Mouse (Mus musculus) retina, adult 2 months (tissue): ENCODE results near the gene Srgap1.

Source experiments
- DNase-seq: peaks from one replicate; pipeline ENCODE4 v3.0.0-alpha.2; 2012; ENCODE audit warnings: low read depth, low spot score

The Srgap1 gene

GRCm38 (mm10) chr10:121885512-121886218, 161.4 kb downstream of the Srgap1 start:
- DNase-seq = no peak

- no peak for DNase-seq
These were observed 164.7 kb downstream of the Srgap1 start for GRCm38 (mm10) chr10:121882461-121882860.

- no peak for DNase-seq
These were observed 168.3 kb downstream of the Srgap1 start for GRCm38 (mm10) chr10:121878855-121879254.

- no peak for DNase-seq
These were observed 169.2 kb downstream of the Srgap1 start for GRCm38 (mm10) chr10:121877906-121878305.

- DNase-seq = no peak
These were observed 174.0 kb downstream of the Srgap1 start for GRCm38 (mm10) chr10:121873063-121873489.

GRCm38 (mm10) chr10:121869941-121870340, 177.2 kb downstream of the Srgap1 start:
- no peak for DNase-seq

DNA sequence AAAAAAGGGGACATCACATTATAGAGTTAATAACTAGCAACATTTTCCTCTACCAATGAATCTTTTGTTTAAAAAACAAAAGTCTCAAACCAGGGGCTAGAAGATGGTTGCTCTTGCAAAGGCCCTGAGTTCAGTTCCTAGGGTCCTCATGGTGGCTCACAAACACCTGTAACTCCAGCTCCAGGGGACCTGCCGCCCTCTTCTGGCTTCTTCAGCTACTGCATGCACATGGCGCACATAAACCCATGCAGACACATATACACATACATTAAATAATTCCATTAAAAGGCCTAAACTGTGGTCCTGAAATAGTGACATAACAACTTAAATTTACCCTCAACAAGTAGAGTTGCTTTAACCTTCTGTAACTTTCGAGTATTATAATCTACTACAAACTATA, 178.9 kb downstream of the Srgap1 start:
- DNase-seq = no peak

DNA sequence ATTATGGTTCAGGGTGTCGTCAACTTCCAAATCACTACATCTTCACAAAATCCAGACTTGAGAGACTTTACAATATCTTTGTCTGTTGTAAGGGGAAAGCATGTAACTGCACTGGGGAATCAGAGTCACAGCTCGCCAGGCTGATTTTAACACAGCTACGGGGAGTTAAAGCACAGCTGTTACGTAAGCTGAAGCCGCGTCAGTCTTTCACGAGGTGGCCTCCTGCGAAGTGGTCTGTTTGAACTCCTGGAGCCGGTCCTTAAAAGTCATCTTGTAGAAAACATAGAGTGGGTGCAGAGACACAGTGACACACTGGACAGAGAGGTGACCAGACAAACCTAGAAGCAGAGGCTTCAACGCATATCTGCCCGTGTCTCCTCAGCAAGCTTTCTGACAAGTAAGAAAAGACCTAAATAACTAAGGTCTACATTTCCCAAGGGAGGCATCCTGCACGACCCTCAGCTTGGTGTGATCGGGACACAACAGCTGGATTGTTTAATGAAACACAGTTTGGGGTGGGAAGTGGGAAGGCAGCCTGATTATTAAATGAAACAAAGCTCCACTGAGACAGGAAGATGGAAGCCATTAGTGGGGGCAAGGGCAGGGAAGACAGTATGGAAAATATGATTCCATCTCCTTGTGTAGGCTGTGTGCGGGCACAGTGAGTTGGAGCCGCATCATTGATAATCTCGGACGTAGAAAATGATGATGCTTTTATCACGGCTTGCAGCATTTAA, 181.4 kb downstream of the Srgap1 start:
- DNase-seq = no peak

DNA sequence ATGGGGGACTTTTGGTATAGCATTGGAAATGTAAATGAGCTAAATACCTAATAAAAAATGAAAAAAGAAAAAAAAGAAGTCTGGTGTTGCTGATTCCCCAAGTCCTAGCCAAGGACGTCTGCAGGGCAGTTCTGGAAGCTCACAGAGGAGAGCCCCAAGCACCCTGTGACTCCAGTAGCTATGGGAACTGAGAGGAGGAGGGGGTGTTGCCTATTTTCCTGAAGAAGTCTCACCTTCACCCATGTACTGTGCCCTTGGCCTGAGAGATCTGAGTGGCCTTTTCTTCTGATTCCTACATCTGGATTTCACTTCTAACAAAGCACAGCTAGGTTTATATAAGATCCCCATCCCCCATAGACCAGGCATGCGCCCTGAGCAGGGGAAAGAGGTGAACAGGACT, 186.2 kb downstream of the Srgap1 start:
- DNase-seq = no peak

GRCm38 (mm10) chr10:121859803-121860571, 187.1 kb downstream of the Srgap1 start:
- no peak for DNase-seq

DNA sequence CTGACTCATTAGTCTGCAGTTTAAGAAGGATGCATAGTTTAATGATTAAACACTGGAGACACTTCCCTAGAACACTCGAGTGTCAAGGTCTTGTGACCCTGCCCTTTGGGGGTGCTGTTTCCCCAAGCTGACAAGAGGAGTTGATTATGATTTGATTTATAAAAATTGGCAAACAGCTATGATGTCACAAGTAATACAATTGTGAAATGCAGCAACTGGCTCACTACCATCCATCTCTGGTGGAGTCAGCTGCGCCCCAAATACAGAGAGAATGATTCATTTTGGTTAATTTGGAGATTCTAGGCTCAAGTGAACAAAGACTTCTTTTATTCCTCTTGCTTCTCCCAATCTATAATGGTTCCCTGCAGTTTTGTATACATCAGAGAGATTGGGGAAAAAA, 188.2 kb downstream of the Srgap1 start:
- DNase-seq = no peak

- no peak for DNase-seq
These were observed 189.0 kb downstream of the Srgap1 start for GRCm38 (mm10) chr10:121858086-121858485.

DNA sequence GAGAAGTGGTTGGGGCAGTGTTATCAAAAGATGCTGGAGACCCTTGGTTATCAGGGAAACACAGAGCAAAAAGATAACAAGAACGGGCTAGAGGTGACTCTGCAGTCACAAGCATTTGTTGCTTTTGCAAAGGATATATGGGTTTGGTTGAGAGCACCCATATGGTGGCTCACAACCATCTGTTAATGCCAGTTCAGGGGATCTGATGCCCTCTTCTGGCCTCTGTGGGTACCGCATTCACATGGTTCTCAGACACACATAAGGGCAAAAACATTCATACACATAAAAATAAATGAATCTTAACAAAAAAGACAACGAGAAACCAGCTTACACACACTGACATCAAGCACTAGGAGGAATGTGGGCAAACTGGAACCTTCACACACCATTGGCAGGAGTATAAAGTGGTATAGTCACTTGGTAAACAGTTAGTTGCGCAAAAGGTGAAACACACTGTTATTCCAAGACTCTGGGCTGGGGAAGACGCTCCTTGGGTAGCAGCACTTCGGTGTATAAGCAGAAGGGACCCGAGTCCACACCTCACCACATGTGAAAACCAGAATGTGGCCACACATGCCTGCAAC, 191.2 kb downstream of the Srgap1 start:
- no peak for DNase-seq

DNA sequence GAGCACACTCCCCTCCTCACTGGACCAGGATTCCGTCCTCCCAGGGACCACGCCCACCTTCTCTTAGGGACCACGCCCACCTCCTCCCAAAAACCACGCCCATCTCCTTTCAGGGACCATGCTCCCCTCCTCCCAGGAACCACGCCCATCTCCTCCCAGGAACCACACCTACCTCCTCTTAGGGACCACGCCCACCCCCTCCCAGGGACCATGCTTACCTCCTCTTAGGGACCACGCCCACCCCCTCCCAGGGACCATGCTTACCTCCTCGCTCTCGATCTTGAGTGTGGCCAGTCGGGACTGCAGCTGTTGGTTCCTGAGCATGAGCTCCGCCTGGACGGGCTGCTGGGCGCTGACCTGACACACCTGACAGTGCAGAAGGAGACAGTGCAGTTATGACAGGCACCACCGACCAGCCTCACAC, 193.7 kb downstream of the Srgap1 start:
- DNase-seq = no peak

DNA sequence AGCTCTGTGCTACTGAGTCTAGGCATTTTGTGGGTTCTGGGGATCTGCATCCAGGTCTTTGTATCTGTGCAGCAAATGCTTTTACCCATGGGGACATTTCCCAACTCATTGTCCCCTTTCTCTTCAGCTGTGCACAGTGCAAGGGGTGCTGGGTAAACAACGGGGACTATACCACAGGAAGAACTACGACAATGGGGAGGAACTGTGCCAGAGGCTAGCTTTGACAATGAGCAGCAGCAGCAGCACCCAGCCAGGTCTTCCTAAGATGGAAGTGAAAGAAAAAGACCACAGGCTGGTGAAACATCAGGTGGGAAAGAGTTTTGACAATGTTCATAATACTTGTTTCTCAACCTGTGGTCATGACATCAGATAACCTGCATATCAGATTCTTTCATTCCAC, 197.6 kb downstream of the Srgap1 start:
- no peak for DNase-seq

- DNase-seq = no peak
These were observed 201.4 kb downstream of the Srgap1 start for GRCm38 (mm10) chr10:121845677-121846076.

DNA sequence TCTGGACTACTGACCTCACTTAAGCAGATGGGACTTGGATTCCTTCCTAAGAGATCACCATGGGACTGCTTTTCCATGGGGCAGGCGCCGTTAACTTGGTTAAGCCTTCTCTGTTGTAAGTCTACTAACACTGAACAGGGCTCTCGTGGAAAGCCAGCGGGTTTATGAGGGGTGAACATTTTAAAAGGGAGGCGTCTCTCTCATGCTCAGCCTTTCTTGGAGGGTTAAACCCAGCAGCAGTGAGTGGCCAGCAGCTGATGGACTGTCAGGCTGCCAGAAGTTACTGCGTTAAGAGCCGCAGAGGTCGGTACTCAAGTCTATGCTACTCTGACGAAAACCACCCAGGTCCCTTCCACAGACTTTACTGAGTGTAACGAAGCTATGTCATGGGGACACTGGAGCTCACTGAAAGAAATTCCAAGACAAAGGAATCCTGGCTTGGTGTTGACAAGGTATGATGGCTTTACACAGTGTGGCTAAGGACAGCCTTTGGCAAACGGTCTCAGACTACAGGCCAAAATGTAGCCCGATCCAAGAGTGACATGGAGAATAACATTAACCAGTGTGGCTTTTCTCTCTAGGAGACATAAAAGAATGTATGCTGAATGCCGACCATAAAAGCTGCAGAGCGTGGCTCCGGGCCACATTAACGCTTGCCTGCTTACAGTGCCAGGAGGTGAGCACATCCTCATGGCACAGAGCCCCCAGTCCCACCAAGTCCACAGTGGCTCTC, 209.8 kb downstream of the Srgap1 start:
- no peak for DNase-seq

- DNase-seq = no peak
These were observed 210.5 kb downstream of the Srgap1 start for GRCm38 (mm10) chr10:121836507-121837165.

GRCm38 (mm10) chr10:121833443-121833842, 213.7 kb downstream of the Srgap1 start:
- no peak for DNase-seq
